Mouse (Mus musculus) A20 (cell line): ENCODE measurements at regions not wholly inside any gene's neighbourhood (a gene's known extent, or its start where the extent isn't known, plus 50 kb on each side); places are given as distances from the start of the nearest gene placed in this dataset.

Experiments
- DNase-seq: peaks from one replicate; pipeline ENCODE4 v3.0.0-alpha.2; 2011; ENCODE audit warnings: low read depth, low spot score

DNA sequence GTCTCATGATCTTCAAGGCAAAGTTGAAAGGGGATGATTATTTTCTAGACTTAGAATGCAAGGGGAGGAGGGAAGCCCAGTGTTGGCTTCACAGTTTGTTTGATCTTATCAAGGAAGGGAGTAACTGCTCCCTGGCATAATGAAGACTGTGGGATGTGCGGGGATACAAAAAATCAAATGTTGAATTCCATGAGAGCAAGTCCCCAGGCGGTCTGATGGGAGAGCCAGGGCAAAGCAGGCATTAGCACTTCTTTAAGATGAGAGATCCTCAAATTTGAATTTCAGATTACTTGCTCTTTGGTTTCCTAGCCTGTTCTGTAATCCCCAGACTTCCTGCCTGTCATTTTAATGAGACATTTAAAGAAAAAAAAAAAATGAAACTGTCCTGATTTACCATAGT is 525.6 kb upstream of the Man1a start:
- DNase-seq = no peak

DNA sequence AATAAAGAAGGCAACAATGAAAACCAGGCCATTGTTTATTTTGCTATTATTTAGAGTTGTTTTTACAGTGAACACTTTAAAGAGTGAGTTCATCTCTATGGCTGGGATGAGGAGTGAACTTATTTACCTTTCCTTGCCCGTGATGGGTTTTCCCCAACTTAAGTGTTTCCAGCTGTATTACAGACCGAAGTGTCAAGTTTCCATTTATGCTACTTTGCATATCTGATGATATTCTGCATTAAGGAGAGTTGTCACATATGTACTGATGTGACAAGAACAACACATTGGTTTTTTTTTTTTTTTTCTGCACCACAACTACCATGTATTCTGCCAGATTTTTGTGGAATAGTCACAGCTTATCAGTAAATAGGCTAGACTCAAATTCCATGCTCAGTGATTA is 518.7 kb upstream of the Man1a start:
- no peak for DNase-seq

- DNase-seq = peak; percentile 40
Measured at GRCm38 (mm10) chr10:54558636-54559035, 482.2 kb upstream of the Man1a start.

DNA sequence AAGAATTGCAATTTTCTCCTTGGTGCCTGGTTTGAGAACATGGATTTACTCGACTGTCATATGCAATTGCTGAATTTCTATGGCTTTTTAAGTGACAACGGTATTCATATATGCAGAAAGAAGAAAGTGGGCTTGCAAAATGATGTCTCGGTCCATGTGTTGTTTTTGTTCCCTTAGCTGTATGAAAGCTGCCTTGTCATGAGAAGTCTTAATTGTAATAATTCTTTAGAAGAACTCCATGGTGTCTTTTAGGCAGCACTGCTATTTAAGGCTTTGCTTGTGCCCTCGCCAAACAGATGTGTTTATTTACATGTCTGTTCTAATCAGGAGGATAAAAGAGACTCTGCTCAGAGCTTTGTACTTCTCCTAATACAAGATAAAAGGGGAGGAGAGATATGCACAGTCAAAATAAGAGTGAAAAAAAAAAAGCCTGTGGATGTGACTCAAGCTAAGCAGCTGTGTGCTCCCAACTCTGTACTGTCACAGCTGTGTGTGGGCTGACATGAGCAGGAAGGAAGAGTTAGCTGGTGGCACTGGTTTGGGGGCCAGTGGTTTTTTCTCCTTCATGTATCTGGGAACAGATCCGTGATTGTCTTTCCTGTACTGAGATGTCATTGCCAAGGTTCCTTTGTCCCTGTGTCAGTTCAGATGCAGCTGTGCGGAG is 475.5 kb upstream of the Man1a start:
- DNase-seq = no peak

GRCm38 (mm10) chr10:54550665-54551064 is 474.3 kb upstream of the Man1a start:
- no peak for DNase-seq

GRCm38 (mm10) chr10:54548977-54549376 is 472.6 kb upstream of the Man1a start:
- no peak for DNase-seq

GRCm38 (mm10) chr10:54548526-54548925 is 472.1 kb upstream of the Man1a start:
- no peak for DNase-seq

DNA sequence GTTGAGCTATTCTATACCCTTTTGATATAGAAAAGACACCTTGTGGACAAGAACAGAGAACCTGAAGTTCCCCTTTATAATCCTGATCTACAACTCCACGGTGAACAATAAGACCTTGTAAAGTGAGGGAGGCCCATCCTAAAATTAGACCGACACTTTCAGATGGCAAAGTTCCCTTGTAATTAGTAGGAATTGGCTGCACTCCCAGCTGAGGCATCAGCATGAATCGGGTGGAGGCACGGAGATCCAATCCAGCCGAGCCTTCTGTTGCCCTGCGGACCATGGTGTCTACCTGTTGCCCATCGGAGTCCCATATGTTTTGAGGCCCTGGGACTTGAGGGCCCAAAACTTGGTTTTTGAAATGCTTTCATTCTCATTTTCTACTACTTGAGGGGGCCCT is 456.2 kb upstream of the Man1a start:
- no peak for DNase-seq

DNA sequence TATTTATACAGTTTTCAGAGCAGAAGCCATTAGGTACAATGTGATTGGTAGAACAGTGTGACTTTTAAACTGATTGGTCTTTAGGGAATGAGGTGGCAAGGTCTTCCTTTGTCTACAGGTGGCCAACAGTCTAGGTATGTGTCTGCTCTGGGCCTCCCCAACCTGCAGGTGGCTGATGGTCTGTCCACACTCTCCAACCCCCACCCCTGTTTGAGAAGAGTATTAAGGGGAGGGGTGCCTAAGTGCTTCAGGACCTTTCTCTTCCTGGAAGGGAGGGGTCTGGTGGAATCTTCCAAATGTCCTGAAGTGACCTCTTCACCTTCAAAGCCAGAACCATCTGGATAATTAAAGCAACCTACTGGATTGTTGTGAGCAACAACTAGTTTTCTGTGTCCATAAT is 434.4 kb upstream of the Man1a start:
- no peak for DNase-seq

GRCm38 (mm10) chr10:54509766-54510165 is 433.4 kb upstream of the Man1a start:
- no peak for DNase-seq
